Mouse (Mus musculus): ENCODE measurements around the gene Olfr457. TPM values are rescaled to one million over a fixed set of nuclear protein-coding genes. Genes with fewer than 3 reads are reported as not detected.
"Not testable (repeated sequence)": the region's sequence is repeated elsewhere in the genome, so short reads cannot be mapped to it uniquely, and the experiment has no call there.

The Olfr457 gene
- not detected for total RNA-seq (2021)
- long read RNA-seq, result 0 reads

- DNase-seq (ENCODE audit: low spot score in 2 of 2), result no peak
These were observed at the start of gene Olfr457 for GRCm38 (mm10) chr6:42476235-42476634. Olfr457 (minus strand) TSS chr6:42476335.

GRCm38 (mm10) chr6:42513461-42513860 lies 37.3 kb upstream of the Olfr457 start:
- DNase-seq (ENCODE audit: low spot score in 2 of 2), result no peak

GRCm38 (mm10) chr6:42509311-42509710 lies 33.2 kb upstream of the Olfr457 start:
- no peak for DNase-seq (ENCODE audit: low spot score in 2 of 2)

- DNase-seq (ENCODE audit: low spot score in 2 of 2), result peak in 1 of 2 experiments; percentile 22
These were observed 27.3 kb upstream of the Olfr457 start for GRCm38 (mm10) chr6:42503478-42503877.

- DNase-seq (ENCODE audit: low spot score in 2 of 2), result no peak
These were observed 13.6 kb upstream of the Olfr457 start for GRCm38 (mm10) chr6:42489731-42490130.

- no peak for DNase-seq (ENCODE audit: low spot score in 2 of 2)
These were observed 11.0 kb upstream of the Olfr457 start, which contains the start of gene Olfr456 for GRCm38 (mm10) chr6:42487114-42487513. Olfr456 (minus strand) TSS chr6:42487214.

GRCm38 (mm10) chr6:42484633-42485032 lies 8.5 kb upstream of the Olfr457 start:
- DNase-seq (ENCODE audit: low spot score in 2 of 2), result no peak

- not testable (repeated sequence) for DNase-seq (ENCODE audit: low spot score in 2 of 2)
These were observed 4.8 kb downstream of the Olfr457 start for GRCm38 (mm10) chr6:42471298-42471697.

GRCm38 (mm10) chr6:42470542-42470941 lies 5.6 kb downstream of the Olfr457 start:
- DNase-seq (ENCODE audit: low spot score in 2 of 2), result no peak

- DNase-seq (ENCODE audit: low spot score in 2 of 2), result no peak
These were observed 11.0 kb downstream of the Olfr457 start, which contains the start of gene Olfr458 for GRCm38 (mm10) chr6:42465096-42465495. Olfr458 (minus strand) TSS chr6:42465196.

GRCm38 (mm10) chr6:42447381-42447780 lies 28.8 kb downstream of the Olfr457 start:
- DNase-seq (ENCODE audit: low spot score in 2 of 2), result no peak

- DNase-seq (ENCODE audit: low spot score in 2 of 2), result no peak
These were observed 31.6 kb downstream of the Olfr457 start for GRCm38 (mm10) chr6:42444491-42444890.

- DNase-seq (ENCODE audit: low spot score in 2 of 2), result no peak
These were observed 34.7 kb downstream of the Olfr457 start for GRCm38 (mm10) chr6:42441395-42441794.

GRCm38 (mm10) chr6:42435490-42435889 lies 40.6 kb downstream of the Olfr457 start:
- DNase-seq (ENCODE audit: low spot score in 2 of 2), result no peak

- no peak for DNase-seq (ENCODE audit: low spot score in 2 of 2)
These were observed 41.7 kb downstream of the Olfr457 start, which contains the start of gene Tas2r126 for GRCm38 (mm10) chr6:42434446-42434845. Tas2r126 (plus strand) TSS chr6:42434535.

GRCm38 (mm10) chr6:42433554-42433953 lies 42.6 kb downstream of the Olfr457 start:
- no peak for DNase-seq (ENCODE audit: low spot score in 2 of 2)

- DNase-seq (ENCODE audit: low spot score in 2 of 2), result no peak
These were observed 49.8 kb downstream of the Olfr457 start for GRCm38 (mm10) chr6:42426337-42426736.

- no peak for DNase-seq (ENCODE audit: low spot score in 2 of 2)
These were observed 51.7 kb downstream of the Olfr457 start for GRCm38 (mm10) chr6:42424472-42424871.

- DNase-seq (ENCODE audit: low spot score in 2 of 2), result no peak
These were observed 54.7 kb downstream of the Olfr457 start for GRCm38 (mm10) chr6:42421439-42421838.

GRCm38 (mm10) chr6:42419443-42419842 lies 56.7 kb downstream of the Olfr457 start:
- DNase-seq (ENCODE audit: low spot score in 2 of 2), result no peak
